Mouse (Mus musculus) heart, adult 2 months (tissue): ENCODE results near the gene Atmin. TPM values are rescaled to one million over a fixed set of nuclear protein-coding genes. Genes with fewer than 3 reads are reported as not detected.

Experiments
- DNase-seq, 2 experiments: peaks; one replicate each; pipeline ENCODE4 v3.0.0; 2021
- H3K27ac ChIP-seq: fragments of 200-600 bp; 2 replicates; pipeline ENCODE4 v1.8.1; 2022
- H3K27me3 ChIP-seq: fragments of 200-500 bp; 2 replicates; pipeline ENCODE4 v1.6.1; 2012; ENCODE audit warnings: mild to moderate bottlenecking, low read length, inconsistent platforms, mixed read lengths; ENCODE audit not compliant: control insufficient read depth, insufficient read depth
- H3K36me3 ChIP-seq: fragments of 200-500 bp; 2 replicates; pipeline ENCODE4 v1.6.1; 2012; ENCODE audit warnings: low read length, inconsistent platforms; ENCODE audit not compliant: control insufficient read depth, insufficient read depth
- H3K4me1 ChIP-seq: fragments of 200-500 bp; 2 replicates; pipeline ENCODE4 v1.6.1; 2011; ENCODE audit warnings: low read length; ENCODE audit not compliant: control insufficient read depth, insufficient read depth
- H3K4me3 ChIP-seq: fragments of 200-600 bp; 2 replicates; pipeline ENCODE4 v1.8.1; 2022
- H3K79me2 ChIP-seq: fragments of 200-500 bp; replicated peaks from 2 replicates; pipeline ENCODE4 v1.6.1; 2012; ENCODE audit warnings: mild to moderate bottlenecking, inconsistent platforms, low read length, moderate library complexity, mixed read lengths; ENCODE audit not compliant: control insufficient read depth, insufficient read depth
- H3K9ac ChIP-seq: fragments of 200-500 bp; 2 replicates; pipeline ENCODE4 v1.6.1; 2012; ENCODE audit warnings: low read depth, mild to moderate bottlenecking, control low read depth, inconsistent platforms, low read length, mixed read lengths
- CTCF ChIP-seq: fragments of 200-600 bp; IDR thresholded peaks from 2 replicates; pipeline ENCODE4 v1.8.1; 2022; ENCODE audit warnings: antibody characterized with exemption, mild to moderate bottlenecking, moderate library complexity
- EP300 ChIP-seq: fragments of 200-500 bp; IDR thresholded peaks from 2 replicates; pipeline ENCODE4 v1.6.1; 2011; ENCODE audit warnings: low read depth, low read length, control low read depth; ENCODE audit not compliant: insufficient read depth
- POLR2A ChIP-seq: fragments of 200-500 bp; IDR thresholded peaks from 2 replicates; pipeline ENCODE4 v1.6.1; 2011; ENCODE audit warnings: mild to moderate bottlenecking, low read depth, low read length, control low read depth; ENCODE audit not compliant: insufficient read depth
- WGBS: fragments of 180-500 bp; shearing (Covaris S2); methylation state at CpG from one replicate; pipeline ENCODE4 v1.1.7; 2018; 5-methylcytosine and 5-hydroxymethylcytosine counted together
- intact Hi-C: fragments of 180-260 bp; cut with DNase I; formaldehyde crosslinking; loops from one replicate; pipeline ENCODE4 v1.15.1; 2025
- polyA plus RNA-seq: library from polyadenylated mRNA; depleted of rRNA; stranded (reverse); fragments of >200 nt; gene quantifications from 2 replicates; pipeline ENCODE4 v1.2.3, GENCODE M21; 2012
- total RNA-seq, 2 experiments: library from RNA; stranded (reverse); gene quantifications; 2 replicates each; pipeline ENCODE4 v1.2.3; 2021

Gene Atmin
- total and polyA plus RNA-seq, 3 experiments: 9.3 to 16.5 (median 14.4) TPM

DNA sequence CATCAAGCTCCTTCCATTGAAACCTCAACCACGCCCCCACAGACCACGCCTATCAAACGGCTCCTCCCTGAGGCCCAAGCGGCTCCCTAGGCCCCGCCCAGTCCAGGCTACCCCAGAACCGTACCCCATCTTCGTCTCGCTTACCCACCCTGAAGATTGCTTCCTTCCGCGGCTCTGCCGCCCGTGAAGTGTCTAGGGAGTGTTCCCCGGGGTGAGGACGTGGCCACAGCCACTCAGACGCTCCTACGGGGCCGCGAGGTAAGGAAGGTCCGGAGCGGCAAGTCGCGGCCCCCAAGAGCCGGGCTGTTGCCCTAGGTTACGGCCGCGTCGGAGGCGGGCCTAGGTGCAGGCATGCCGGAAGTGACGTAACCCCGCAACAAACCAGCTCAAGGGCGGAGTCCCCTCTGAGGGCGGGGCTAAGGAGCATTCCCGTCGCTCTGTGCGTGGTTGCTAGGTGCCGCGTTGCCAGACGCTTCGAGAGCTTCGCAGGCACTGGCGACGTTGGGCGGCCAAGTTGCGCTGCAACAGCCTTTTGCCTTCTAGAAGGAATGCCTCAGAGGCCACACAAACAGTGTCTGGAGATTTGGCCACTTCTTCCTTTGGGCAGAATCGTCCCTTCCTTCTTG lies 35.6 kb downstream of the Atmin start, which contains the start of gene 1700030J22Rik:
Gene 1700030J22Rik, minus strand, starts transcription at position 329 of the 626 bp plus-strand sequence.
- Histone ChIP-seq H3K27me3 (no peaks in the 10 kb centered on the region), H3K36me3 (no peaks in the 10 kb centered on the region), H3K4me1 (peaks cover 3% of the 10 kb centered on the region; the same call in 1 of the 2 replicates), H3K79me2 (no peaks in the 10 kb centered on the region), H3K9ac (peak within 1 kb of the TSS; percentile 54), H3K27ac (peak within 1 kb of the TSS; percentile 73), H3K4me3 (peak within 1 kb of the TSS; percentile 95)
- WGBS: under 1% methylated on average over 46 of the region's 46 CpGs
- DNase-seq: peak; percentile 98 to 99
- TF ChIP-seq CTCF (peak; percentile 47), EP300 (no peak), POLR2A (no peak)
- intact Hi-C loops: loop anchor here (1.0 to 5.0 kb wide), 3 partner anchors 35 to 179 kb away; partner anchors contain the start of genes Atmin, Cenpn, Cmc2 and Gan

DNA sequence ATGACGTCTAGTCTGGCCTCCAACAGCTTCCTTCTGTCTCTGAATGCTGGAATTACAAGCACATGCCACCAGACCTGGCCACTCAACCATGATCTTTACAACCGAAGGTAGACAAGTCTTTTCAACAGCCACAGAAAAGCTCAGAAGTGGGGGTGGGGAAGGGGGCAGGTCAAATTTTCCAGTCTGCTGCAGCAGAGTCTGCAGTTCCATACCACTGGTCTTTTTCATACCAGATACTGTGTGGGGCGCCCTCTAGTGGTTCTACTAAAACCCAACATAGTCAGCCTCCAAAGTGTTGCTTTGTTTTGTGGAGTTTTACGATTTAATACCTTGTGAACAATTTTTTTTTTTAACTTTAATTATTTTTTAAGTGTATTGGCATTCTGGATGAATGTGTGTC lies 36.9 kb downstream of the Atmin start:
- H3K9ac ChIP-seq: no peak overlapping the region
- DNase-seq: peak; percentile 33 to 43
- no peaks in the 10 kb centered on the region for H3K36me3 ChIP-seq
- no peak overlapping the region for H3K27ac ChIP-seq
- peaks cover 3% of the 10 kb centered on the region; the same call in 1 of the 2 replicates for H3K4me1 ChIP-seq
- no peaks in the 10 kb centered on the region for H3K27me3 ChIP-seq
- WGBS: 10% methylated on average over 4 of the region's 4 CpGs
- intact Hi-C loops: no loop called here
- H3K79me2 ChIP-seq: no peaks in the 10 kb centered on the region
- TF ChIP-seq POLR2A (no peak), CTCF (peak; percentile 88)
- no peak overlapping the region for H3K4me3 ChIP-seq

DNA sequence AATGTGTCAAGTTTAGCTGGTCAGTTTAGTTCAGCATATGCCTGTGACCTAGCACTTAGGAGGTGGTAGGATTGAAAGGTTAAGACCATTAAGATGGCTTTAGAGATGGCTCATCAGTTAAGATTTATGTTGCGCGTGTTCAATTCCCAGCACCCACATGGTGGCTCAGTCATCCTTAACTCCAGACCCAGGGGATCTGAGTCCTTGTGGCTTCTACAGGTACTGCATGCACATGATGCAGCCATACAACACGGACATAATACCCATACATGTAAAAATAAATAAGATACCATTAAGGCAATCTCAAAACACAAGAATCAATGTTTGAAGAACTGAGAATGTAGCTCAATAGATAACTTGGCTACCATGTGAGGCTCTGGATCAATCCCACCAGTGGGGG lies 46.6 kb downstream of the Atmin start:
- intact Hi-C loops: loop anchor here (5.0 kb wide), 1 partner anchor 68 kb away; the partner anchor contains the start of genes Cenpn and Cmc2

GRCm38 (mm10) chr8:116991241-116991640 lies 48.0 kb downstream of the Atmin start:
- intact Hi-C loops: loop anchor here (5.0 kb wide), 1 partner anchor 69 kb away; the partner anchor contains the start of genes Cenpn and Cmc2
- H3K9ac ChIP-seq: no peak overlapping the region
- no peak overlapping the region for H3K4me3 ChIP-seq
- no peaks in the 10 kb centered on the region for H3K36me3 ChIP-seq
- H3K4me1 ChIP-seq: peaks cover 2% of the 10 kb centered on the region
- 95% methylated on average over 8 of the region's 8 CpGs for WGBS
- 0 out of 2 replicates have a peak, but pooled peaks cover 1% of the 10 kb centered on the region for H3K79me2 ChIP-seq
- TF ChIP-seq EP300 (no peak), POLR2A (no peak), CTCF (no peak)
- no peak for DNase-seq
- no peaks in the 10 kb centered on the region for H3K27me3 ChIP-seq
- H3K27ac ChIP-seq: no peak overlapping the region

More for the DNA sequence above, 46.6 kb downstream of the Atmin start:
- Histone ChIP-seq H3K27ac (no peak overlapping the region), H3K4me1 (peaks cover 2% of the 10 kb centered on the region), H3K36me3 (no peaks in the 10 kb centered on the region), H3K79me2 (0 out of 2 replicates have a peak, but pooled peaks cover 1% of the 10 kb centered on the region), H3K4me3 (no peak overlapping the region), H3K9ac (no peak overlapping the region), H3K27me3 (no peaks in the 10 kb centered on the region)
- over 99% methylated on average over 3 of the region's 3 CpGs for WGBS
- DNase-seq: no peak
- peak; percentile 35 for TF ChIP-seq CTCF
- TF ChIP-seq EP300: no peak

GRCm38 (mm10) chr8:116992176-116992971 lies 49.2 kb downstream of the Atmin start:
- intact Hi-C loops: loop anchor here (5.0 kb wide), 1 partner anchor 70 kb away; the partner anchor contains the start of genes Cenpn and Cmc2
- TF ChIP-seq POLR2A (no peak), EP300 (no peak), CTCF (no peak)
- Histone ChIP-seq H3K27ac (peak overlapping the region; percentile 84; the same call in 1 of the 2 replicates), H3K36me3 (no peaks in the 10 kb centered on the region), H3K4me1 (peaks cover 2% of the 10 kb centered on the region), H3K9ac (peak overlapping the region; percentile 92), H3K4me3 (peak overlapping the region; percentile 64), H3K27me3 (no peaks in the 10 kb centered on the region), H3K79me2 (0 out of 2 replicates have a peak, but pooled peaks cover 1% of the 10 kb centered on the region)
- DNase-seq: peak in 1 of 2 experiments; percentile 9
- 10% methylated on average over 23 of the region's 23 CpGs for WGBS
